Mouse (Mus musculus): ENCODE measurements around the gene Arhgap15. TPM values are rescaled to one million over a fixed set of nuclear protein-coding genes. Genes with fewer than 3 reads are reported as not detected.

Gene Arhgap15
- total and polyA plus RNA-seq, 3 experiments: 16.6 to 40.3 (median 19.8) TPM

DNA sequence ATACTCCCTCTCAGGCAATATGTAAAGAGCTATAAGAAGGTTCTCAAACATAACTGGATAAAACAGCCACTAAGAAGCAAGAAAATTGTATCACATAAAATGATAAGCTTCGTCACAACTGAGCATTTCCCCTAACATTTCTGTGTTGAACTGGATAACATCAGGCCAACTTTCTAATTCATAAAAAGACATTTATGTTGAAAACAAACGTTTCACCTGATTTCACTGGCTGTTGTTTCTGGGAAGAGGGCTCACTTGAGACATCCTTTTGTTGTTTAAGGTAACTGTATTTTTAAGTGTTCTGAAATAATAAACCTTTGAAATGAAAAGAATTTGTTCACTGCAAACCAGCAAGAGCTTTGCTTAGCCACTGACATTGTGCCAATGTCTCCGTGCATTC, 697 bp downstream of the Arhgap15 start:
- Histone ChIP-seq H3K4me2 (ENCODE audit: insufficient read depth, low read depth, poor library complexity, severe bottlenecking) (peak overlapping the region; percentile 56; the same call in 1 of the 2 replicates), H3K36me3 (replicated peaks in 1 of 2; ENCODE audit: control insufficient read depth in 1 of 2, insufficient read depth in 1 of 2, low read length in 1 of 2) (peaks cover 0 to 7% of the 10 kb centered on the region in 2 experiments), H3K27me3 (replicated peaks) (no peaks in the 10 kb centered on the region), H3K9ac (ENCODE audit: insufficient read depth, low read depth) (peak overlapping the region; percentile 63), H3K79me2 (replicated peaks; ENCODE audit: control insufficient read depth, extremely low read depth, insufficient read depth, poor library complexity, severe bottlenecking) (peaks cover 27% of the 10 kb centered on the region), H3K4me3 (replicated peaks in 1 of 3; ENCODE audit: low read depth in 2 of 3, low read length in 2 of 3, poor library complexity in 1 of 3) (peak overlapping the region; percentile 54 to 86 (median 57)), H3K27ac (ENCODE audit: insufficient read depth, low read depth) (no peak overlapping the region), H3K9me3 (replicated peaks; ENCODE audit: low read length) (no peaks in the 10 kb centered on the region), H3K4me1 (ENCODE audit: control insufficient read depth in 1 of 2, insufficient read depth in 2 of 2) (peaks cover 4 to 35% of the 10 kb centered on the region in 2 experiments)
- no peak for DNase-seq (ENCODE audit: extremely low read depth)
- dilution Hi-C loops (cut with MboI; ENCODE audit: extremely low pct_ligation_motif_present, extremely low pct_unique_long_range_greater_than_20kb, low sequenced_read_pairs) (no loop called here), in situ Hi-C loops (cut with MboI; ENCODE audit: low pct_ligation_motif_present, low pct_unique_long_range_greater_than_20kb, low sequenced_read_pairs) (loop anchor here (25.0 kb wide), 1 partner anchor 588 kb away; no protein-coding TSS in a partner anchor)
- TF ChIP-seq TBP (conservative IDR thresholded peaks at IDR 0.05; ENCODE audit: low read depth, low read length) (no peak), KAT2A (IDR thresholded peaks at IDR 0.05; ENCODE audit: insufficient replicate concordance, low read length) (no peak), USF1 (IDR thresholded peaks at IDR 0.05; ENCODE audit: low read depth, low read length) (no peak), PAX5 (IDR thresholded peaks at IDR 0.05; ENCODE audit: low read length) (no peak), JUN (IDR thresholded peaks at IDR 0.05; ENCODE audit: insufficient read depth, low read depth, low read length) (no peak), UBTF (IDR thresholded peaks at IDR 0.05; ENCODE audit: low read depth, low read length) (no peak)

DNA sequence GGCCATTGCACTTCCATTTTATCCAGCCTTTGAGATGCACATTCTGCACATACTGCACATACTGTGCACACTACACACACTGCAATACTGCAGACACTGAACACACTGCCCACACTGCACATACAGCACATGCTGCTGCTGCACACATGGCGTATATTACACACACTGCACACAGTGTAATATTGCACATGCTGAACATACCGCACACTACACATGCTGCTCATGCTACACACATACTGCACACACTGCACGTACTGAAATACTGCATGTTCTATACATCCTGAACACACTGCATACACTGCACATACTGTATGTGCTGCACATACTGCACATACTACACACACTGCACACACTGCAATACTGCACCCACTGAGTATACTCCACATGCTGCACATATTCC, 7.3 kb downstream of the Arhgap15 start:
- Histone ChIP-seq H3K79me2 (replicated peaks; ENCODE audit: control insufficient read depth, extremely low read depth, insufficient read depth, poor library complexity, severe bottlenecking) (peaks cover 34% of the 10 kb centered on the region), H3K27ac (ENCODE audit: insufficient read depth, low read depth) (no peak overlapping the region), H3K36me3 (replicated peaks in 1 of 2; ENCODE audit: control insufficient read depth in 1 of 2, insufficient read depth in 1 of 2, low read length in 1 of 2) (peaks cover 11 to 20% of the 10 kb centered on the region in 2 experiments), H3K9me3 (replicated peaks; ENCODE audit: low read length) (no peaks in the 10 kb centered on the region), H3K4me3 (replicated peaks in 1 of 3; ENCODE audit: low read depth in 2 of 3, low read length in 2 of 3, poor library complexity in 1 of 3) (peak overlapping the region in 1 of 3 experiments; percentile 31), H3K27me3 (replicated peaks) (no peaks in the 10 kb centered on the region), H3K4me2 (ENCODE audit: insufficient read depth, low read depth, poor library complexity, severe bottlenecking) (no peak overlapping the region), H3K4me1 (ENCODE audit: control insufficient read depth in 1 of 2, insufficient read depth in 2 of 2) (peaks cover 7 to 22% of the 10 kb centered on the region in 2 experiments), H3K9ac (ENCODE audit: insufficient read depth, low read depth) (no peak overlapping the region)
- in situ Hi-C loops (cut with MboI; ENCODE audit: low pct_ligation_motif_present, low pct_unique_long_range_greater_than_20kb, low sequenced_read_pairs): no loop called here
- no peak for TF ChIP-seq POLR2A (IDR thresholded peaks at IDR 0.05; ENCODE audit: low read depth, low read length)
- TF ChIP-seq NRF1 (IDR thresholded peaks at IDR 0.05; ENCODE audit: low read depth, low read length): no peak
- TF ChIP-seq UBTF (IDR thresholded peaks at IDR 0.05; ENCODE audit: low read depth, low read length): no peak
- TF ChIP-seq RCOR1 (conservative IDR thresholded peaks at IDR 0.05; ENCODE audit: low read depth, low read length): no peak
- TF ChIP-seq JUN (IDR thresholded peaks at IDR 0.05; ENCODE audit: insufficient read depth, low read depth, low read length): no peak
- TF ChIP-seq SMC3 (IDR thresholded peaks at IDR 0.05; ENCODE audit: low read depth, low read length): no peak
- no peak for TF ChIP-seq MEF2A (IDR thresholded peaks at IDR 0.05; ENCODE audit: borderline replicate concordance, low read depth, low read length)
- no peak for TF ChIP-seq CTCF (conservative IDR thresholded peaks at IDR 0.05 in 1 of 2, IDR thresholded peaks at IDR 0.05 in 1 of 2; ENCODE audit: low read depth in 2 of 2, low read length in 2 of 2)
- no peak for TF ChIP-seq MYC (IDR thresholded peaks at IDR 0.05; ENCODE audit: low read depth, low read length)
- no peak for TF ChIP-seq MXI1 (IDR thresholded peaks at IDR 0.05; ENCODE audit: low read depth, low read length)
- dilution Hi-C loops (cut with MboI; ENCODE audit: extremely low pct_ligation_motif_present, extremely low pct_unique_long_range_greater_than_20kb, low sequenced_read_pairs): no loop called here
- no peak for DNase-seq (ENCODE audit: extremely low read depth)

- H3K79me2 ChIP-seq (replicated peaks; ENCODE audit: control insufficient read depth, extremely low read depth, insufficient read depth, poor library complexity, severe bottlenecking): peaks cover 33% of the 10 kb centered on the region
- no peak for TF ChIP-seq ZMIZ1 (IDR thresholded peaks at IDR 0.05; ENCODE audit: low read depth, low read length)
- TF ChIP-seq ETS1 (conservative IDR thresholded peaks at IDR 0.05; ENCODE audit: low read depth, low read length): no peak
- TF ChIP-seq RAD21 (IDR thresholded peaks at IDR 0.05; ENCODE audit: low read depth, low read length): no peak
- TF ChIP-seq E2F4 (IDR thresholded peaks at IDR 0.05; ENCODE audit: insufficient replicate concordance, low read depth, low read length): no peak
- TF ChIP-seq CHD2 (IDR thresholded peaks at IDR 0.05; ENCODE audit: low read length): no peak
- no peak for TF ChIP-seq CTCF (conservative IDR thresholded peaks at IDR 0.05 in 1 of 2, IDR thresholded peaks at IDR 0.05 in 1 of 2; ENCODE audit: low read depth in 2 of 2, low read length in 2 of 2)
- TF ChIP-seq GABPA (IDR thresholded peaks at IDR 0.05; ENCODE audit: insufficient replicate concordance, low read depth, low read length): no peak
- TF ChIP-seq MAFK (IDR thresholded peaks at IDR 0.05; ENCODE audit: insufficient replicate concordance, low read length): no peak
- TF ChIP-seq MEF2A (IDR thresholded peaks at IDR 0.05; ENCODE audit: borderline replicate concordance, low read depth, low read length): no peak
- TF ChIP-seq ELF1 (IDR thresholded peaks at IDR 0.05; ENCODE audit: low read depth, low read length): no peak
- no peak for TF ChIP-seq SIN3A (IDR thresholded peaks at IDR 0.05; ENCODE audit: low read length)
- no peak for TF ChIP-seq SMC3 (IDR thresholded peaks at IDR 0.05; ENCODE audit: low read depth, low read length)
- TF ChIP-seq NELFE (IDR thresholded peaks at IDR 0.05; ENCODE audit: low read depth, low read length): no peak
- in situ Hi-C loops (cut with MboI; ENCODE audit: low pct_ligation_motif_present, low pct_unique_long_range_greater_than_20kb, low sequenced_read_pairs): no loop called here
- H3K4me2 ChIP-seq (ENCODE audit: insufficient read depth, low read depth, poor library complexity, severe bottlenecking): no peak overlapping the region
- no peak overlapping the region for H3K9ac ChIP-seq (ENCODE audit: insufficient read depth, low read depth)
- dilution Hi-C loops (cut with MboI; ENCODE audit: extremely low pct_ligation_motif_present, extremely low pct_unique_long_range_greater_than_20kb, low sequenced_read_pairs): no loop called here
- peaks cover 11 to 22% of the 10 kb centered on the region in 2 experiments for H3K36me3 ChIP-seq (replicated peaks in 1 of 2; ENCODE audit: control insufficient read depth in 1 of 2, insufficient read depth in 1 of 2, low read length in 1 of 2)
- DNase-seq (ENCODE audit: extremely low read depth): no peak
- no peaks in the 10 kb centered on the region for H3K27me3 ChIP-seq (replicated peaks)
- no peaks in the 10 kb centered on the region for H3K9me3 ChIP-seq (replicated peaks; ENCODE audit: low read length)
- no peak overlapping the region for H3K27ac ChIP-seq (ENCODE audit: insufficient read depth, low read depth)
- H3K4me3 ChIP-seq (replicated peaks in 1 of 3; ENCODE audit: low read depth in 2 of 3, low read length in 2 of 3, poor library complexity in 1 of 3): no peak overlapping the region
- H3K4me1 ChIP-seq (ENCODE audit: control insufficient read depth in 1 of 2, insufficient read depth in 2 of 2): peaks cover 7 to 16% of the 10 kb centered on the region in 2 experiments
Measured at GRCm38 (mm10) chr2:43756626-43757025, 8.0 kb downstream of the Arhgap15 start.

All from CH12.LX (cell line).